Mouse (Mus musculus): ENCODE results near the gene Fntb. TPM values are rescaled to one million over a fixed set of nuclear protein-coding genes. Genes with fewer than 3 reads are reported as not detected.

Gene Fntb
- total and polyA plus RNA-seq, 3 experiments: 11.7 to 28.5 TPM; not detected in 1

- H3K4me1 ChIP-seq (ENCODE audit: control insufficient read depth in 1 of 2, insufficient read depth in 2 of 2, low read length in 2 of 2): peaks cover 3 to 5% of the 10 kb centered on the region in 2 experiments; a peak in 3 of 4 replicates
- H3K79me2 ChIP-seq (ENCODE audit: control insufficient read depth, insufficient read depth, low read length, poor library complexity): peaks cover 6% of the 10 kb centered on the region
- H3K9me3 ChIP-seq (replicated peaks; ENCODE audit: insufficient read depth, low read length): no peaks in the 10 kb centered on the region
- no peak overlapping the region for H3K4me3 ChIP-seq (ENCODE audit: control insufficient read depth in 1 of 2, insufficient read depth in 1 of 2, low read depth in 2 of 2, low read length in 2 of 2)
- no peak overlapping the region for H3K27ac ChIP-seq (ENCODE audit: control insufficient read depth, low read depth, low read length)
- TF ChIP-seq ELF1 (IDR thresholded peaks at IDR 0.05; ENCODE audit: low read depth, low read length) (no peak), ZMIZ1 (IDR thresholded peaks at IDR 0.05; ENCODE audit: low read depth, low read length) (no peak), NRF1 (IDR thresholded peaks at IDR 0.05; ENCODE audit: insufficient read depth, low read depth, low read length, poor library complexity, severe bottlenecking) (no peak), MAX (IDR thresholded peaks at IDR 0.05; ENCODE audit: low read length) (no peak), SMC3 (IDR thresholded peaks at IDR 0.05; ENCODE audit: low read depth, low read length) (no peak), POLR2AphosphoS5 (IDR thresholded peaks at IDR 0.05; ENCODE audit: borderline replicate concordance, low read depth, low read length) (no peak), ETS1 (IDR thresholded peaks at IDR 0.05; ENCODE audit: low read depth, low read length) (no peak), ZKSCAN1 (IDR thresholded peaks at IDR 0.05; ENCODE audit: low read depth, low read length) (no peak), CHD1 (IDR thresholded peaks at IDR 0.05; ENCODE audit: low read depth, low read length) (no peak), TBP (IDR thresholded peaks at IDR 0.05; ENCODE audit: low read depth, low read length) (no peak), MAFK (IDR thresholded peaks at IDR 0.05; ENCODE audit: borderline replicate concordance, low read depth, low read length) (no peak), CHD2 (IDR thresholded peaks at IDR 0.05; ENCODE audit: low read length) (no peak), MAZ (IDR thresholded peaks at IDR 0.05; ENCODE audit: low read depth, low read length) (no peak), USF1 (IDR thresholded peaks at IDR 0.05; ENCODE audit: low read depth, low read length) (no peak)
- H3K36me3 ChIP-seq (ENCODE audit: control insufficient read depth in 1 of 2, insufficient read depth in 2 of 2, low read length in 2 of 2): peaks cover 18 to 57% of the 10 kb centered on the region in 2 experiments
- H3K27me3 ChIP-seq (ENCODE audit: control insufficient read depth in 1 of 2, insufficient read depth in 2 of 2, low read length in 2 of 2): no peaks in the 10 kb centered on the region
- no peak overlapping the region for H3K9ac ChIP-seq (ENCODE audit: control insufficient read depth, low read depth, low read length, poor library complexity, severe bottlenecking)
- DNase-seq (ENCODE audit: low read depth, low spot score): no peak
These were observed 182.8 kb downstream of the Fntb start for GRCm38 (mm10) chr12:76948185-76948584.

- Histone ChIP-seq H3K27ac (ENCODE audit: control insufficient read depth, low read depth, low read length) (no peak overlapping the region), H3K9me3 (replicated peaks; ENCODE audit: insufficient read depth, low read length) (no peaks in the 10 kb centered on the region), H3K9ac (ENCODE audit: control insufficient read depth, low read depth, low read length, poor library complexity, severe bottlenecking) (no peak overlapping the region), H3K4me3 (ENCODE audit: control insufficient read depth in 1 of 2, insufficient read depth in 1 of 2, low read depth in 2 of 2, low read length in 2 of 2) (no peak overlapping the region), H3K27me3 (ENCODE audit: control insufficient read depth in 1 of 2, insufficient read depth in 2 of 2, low read length in 2 of 2) (no peaks in the 10 kb centered on the region), H3K79me2 (ENCODE audit: control insufficient read depth, insufficient read depth, low read length, poor library complexity) (peaks cover 9% of the 10 kb centered on the region), H3K4me1 (ENCODE audit: control insufficient read depth in 1 of 2, insufficient read depth in 2 of 2, low read length in 2 of 2) (peaks cover 0 to 1% of the 10 kb centered on the region in 2 experiments; a peak in 1 of 4 replicates), H3K36me3 (ENCODE audit: control insufficient read depth in 1 of 2, insufficient read depth in 2 of 2, low read length in 2 of 2) (peaks cover 14 to 57% of the 10 kb centered on the region in 2 experiments)
- peak; percentile 25 for DNase-seq (ENCODE audit: low read depth, low spot score)
- TF ChIP-seq EP300 (IDR thresholded peaks at IDR 0.05; ENCODE audit: low read depth in 1 of 2, low read length in 2 of 2): peak in 1 of 2 experiments; percentile 27; a peak in 1 of 4 replicates
- TF ChIP-seq USF1 (IDR thresholded peaks at IDR 0.05; ENCODE audit: low read depth, low read length): no peak
- no peak for TF ChIP-seq USF2 (IDR thresholded peaks at IDR 0.05; ENCODE audit: borderline replicate concordance in 1 of 2, insufficient read depth in 1 of 2, low read depth in 1 of 2, low read length in 2 of 2)
- peak; percentile 27; the same call in 1 of the 2 replicates for TF ChIP-seq GATA1 (IDR thresholded peaks at IDR 0.05; ENCODE audit: low read depth, low read length)
- TF ChIP-seq ZNF384 (IDR thresholded peaks at IDR 0.05; ENCODE audit: low read depth, low read length): peak; percentile 37; the same call in 1 of the 2 replicates
- TF ChIP-seq ZKSCAN1 (IDR thresholded peaks at IDR 0.05; ENCODE audit: low read depth, low read length): no peak
- no peak for TF ChIP-seq TCF12 (IDR thresholded peaks at IDR 0.05; ENCODE audit: low read depth, low read length)
- no peak for TF ChIP-seq RCOR1 (IDR thresholded peaks at IDR 0.05; ENCODE audit: low read depth, low read length)
- TF ChIP-seq SIN3A (IDR thresholded peaks at IDR 0.05; ENCODE audit: low read length): 0 out of 2 replicates have a peak, but pooled peaks have one; percentile 17
These were observed 183.4 kb downstream of the Fntb start for GRCm38 (mm10) chr12:76948781-76949180.
